Mouse (Mus musculus): ENCODE measurements around the gene Chst11. TPM values are rescaled to one million over a fixed set of nuclear protein-coding genes. Genes with fewer than 3 reads are reported as not detected.

Gene Chst11
- polyA plus RNA-seq, 1 experiment: not detected

GRCm38 (mm10) chr10:82986251-82986992 lies 1.1 kb downstream of the Chst11 start:
- TF ChIP-seq CTCF (IDR thresholded peaks at IDR 0.05; ENCODE audit: insufficient read depth, low read depth, low read length) (no peak), POLR2A (IDR thresholded peaks at IDR 0.05; ENCODE audit: insufficient read depth, low read depth, low read length) (no peak)
- WGBS: 4% methylated on average over 21 of the region's 21 CpGs
- H3K4me3 ChIP-seq (ENCODE audit: insufficient read depth, low read depth, low read length): peak overlapping the region; percentile 58
- H3K27ac ChIP-seq (ENCODE audit: insufficient read depth, low read depth, low read length): peak overlapping the region; percentile 55
- peaks cover 20% of the 10 kb centered on the region for H3K4me1 ChIP-seq (ENCODE audit: control insufficient read depth, insufficient read depth, low read length)

GRCm38 (mm10) chr10:82986993-82987349 lies 1.7 kb downstream of the Chst11 start:
- Histone ChIP-seq H3K27ac (ENCODE audit: insufficient read depth, low read depth, low read length) (no peak overlapping the region), H3K4me1 (ENCODE audit: control insufficient read depth, insufficient read depth, low read length) (peaks cover 22% of the 10 kb centered on the region), H3K4me3 (ENCODE audit: insufficient read depth, low read depth, low read length) (peak overlapping the region; percentile 58)
- 11% methylated on average over 8 of the region's 8 CpGs for whole genome bisulfite sequencing
- TF ChIP-seq CTCF (IDR thresholded peaks at IDR 0.05; ENCODE audit: insufficient read depth, low read depth, low read length) (no peak), POLR2A (IDR thresholded peaks at IDR 0.05; ENCODE audit: insufficient read depth, low read depth, low read length) (no peak)

GRCm38 (mm10) chr10:82987394-82987793 lies 2.1 kb downstream of the Chst11 start:
- Histone ChIP-seq H3K27ac (ENCODE audit: insufficient read depth, low read depth, low read length) (no peak overlapping the region), H3K4me3 (ENCODE audit: insufficient read depth, low read depth, low read length) (peak overlapping the region; percentile 49), H3K4me1 (ENCODE audit: control insufficient read depth, insufficient read depth, low read length) (peaks cover 26% of the 10 kb centered on the region)
- 18% methylated on average over 4 of the region's 4 CpGs for WGBS
- TF ChIP-seq POLR2A (IDR thresholded peaks at IDR 0.05; ENCODE audit: insufficient read depth, low read depth, low read length) (no peak), CTCF (IDR thresholded peaks at IDR 0.05; ENCODE audit: insufficient read depth, low read depth, low read length) (no peak)

- WGBS: 74% methylated on average over 13 of the region's 13 CpGs
- no peak overlapping the region for H3K27ac ChIP-seq (ENCODE audit: insufficient read depth, low read depth, low read length)
- no peak for TF ChIP-seq CTCF (IDR thresholded peaks at IDR 0.05; ENCODE audit: insufficient read depth, low read depth, low read length)
- no peak for TF ChIP-seq POLR2A (IDR thresholded peaks at IDR 0.05; ENCODE audit: insufficient read depth, low read depth, low read length)
- peaks cover 31% of the 10 kb centered on the region for H3K4me1 ChIP-seq (ENCODE audit: control insufficient read depth, insufficient read depth, low read length)
- H3K4me3 ChIP-seq (ENCODE audit: insufficient read depth, low read depth, low read length): no peak overlapping the region
Measured at GRCm38 (mm10) chr10:82989418-82990025, 4.2 kb downstream of the Chst11 start.

GRCm38 (mm10) chr10:82990918-82991317 lies 5.6 kb downstream of the Chst11 start:
- H3K4me3 ChIP-seq (ENCODE audit: insufficient read depth, low read depth, low read length): no peak overlapping the region
- TF ChIP-seq POLR2A (IDR thresholded peaks at IDR 0.05; ENCODE audit: insufficient read depth, low read depth, low read length) (no peak), CTCF (IDR thresholded peaks at IDR 0.05; ENCODE audit: insufficient read depth, low read depth, low read length) (no peak)
- peaks cover 36% of the 10 kb centered on the region for H3K4me1 ChIP-seq (ENCODE audit: control insufficient read depth, insufficient read depth, low read length)
- WGBS: 54% methylated on average over 7 of the region's 7 CpGs
- no peak overlapping the region for H3K27ac ChIP-seq (ENCODE audit: insufficient read depth, low read depth, low read length)

GRCm38 (mm10) chr10:82991756-82992519 lies 6.6 kb downstream of the Chst11 start:
- no peak overlapping the region for H3K4me3 ChIP-seq (ENCODE audit: insufficient read depth, low read depth, low read length)
- H3K4me1 ChIP-seq (ENCODE audit: control insufficient read depth, insufficient read depth, low read length): peaks cover 46% of the 10 kb centered on the region
- TF ChIP-seq POLR2A (IDR thresholded peaks at IDR 0.05; ENCODE audit: insufficient read depth, low read depth, low read length) (no peak), CTCF (IDR thresholded peaks at IDR 0.05; ENCODE audit: insufficient read depth, low read depth, low read length) (no peak)
- WGBS: 77% methylated on average over 10 of the region's 10 CpGs
- H3K27ac ChIP-seq (ENCODE audit: insufficient read depth, low read depth, low read length): no peak overlapping the region

- no peak overlapping the region for H3K27ac ChIP-seq (ENCODE audit: insufficient read depth, low read depth, low read length)
- H3K4me3 ChIP-seq (ENCODE audit: insufficient read depth, low read depth, low read length): no peak overlapping the region
- 97% methylated on average over 7 of the region's 7 CpGs for whole genome bisulfite sequencing
- no peak for TF ChIP-seq CTCF (IDR thresholded peaks at IDR 0.05; ENCODE audit: insufficient read depth, low read depth, low read length)
- TF ChIP-seq POLR2A (IDR thresholded peaks at IDR 0.05; ENCODE audit: insufficient read depth, low read depth, low read length): no peak
- peaks cover 45% of the 10 kb centered on the region for H3K4me1 ChIP-seq (ENCODE audit: control insufficient read depth, insufficient read depth, low read length)
Measured at GRCm38 (mm10) chr10:82994284-82994683, 9.0 kb downstream of the Chst11 start.

- peaks cover 43% of the 10 kb centered on the region for H3K4me1 ChIP-seq (ENCODE audit: control insufficient read depth, insufficient read depth, low read length)
- no peak overlapping the region for H3K27ac ChIP-seq (ENCODE audit: insufficient read depth, low read depth, low read length)
- no peak overlapping the region for H3K4me3 ChIP-seq (ENCODE audit: insufficient read depth, low read depth, low read length)
- TF ChIP-seq CTCF (IDR thresholded peaks at IDR 0.05; ENCODE audit: insufficient read depth, low read depth, low read length) (no peak), POLR2A (IDR thresholded peaks at IDR 0.05; ENCODE audit: insufficient read depth, low read depth, low read length) (no peak)
- 81% methylated on average over 6 of the region's 6 CpGs for WGBS
Measured at GRCm38 (mm10) chr10:82997460-82997859, 12.2 kb downstream of the Chst11 start.

- Histone ChIP-seq H3K4me1 (ENCODE audit: control insufficient read depth, insufficient read depth, low read length) (peaks cover 48% of the 10 kb centered on the region), H3K4me3 (ENCODE audit: insufficient read depth, low read depth, low read length) (no peak overlapping the region), H3K27ac (ENCODE audit: insufficient read depth, low read depth, low read length) (peak overlapping the region; percentile 67)
- TF ChIP-seq CTCF (IDR thresholded peaks at IDR 0.05; ENCODE audit: insufficient read depth, low read depth, low read length): no peak
- no peak for TF ChIP-seq POLR2A (IDR thresholded peaks at IDR 0.05; ENCODE audit: insufficient read depth, low read depth, low read length)
- WGBS: 52% methylated on average over 5 of the region's 5 CpGs
Measured at GRCm38 (mm10) chr10:83000169-83000568, 14.9 kb downstream of the Chst11 start.
